Mouse (Mus musculus) layer of hippocampus, adult 18-20 months (tissue): ENCODE data around the gene Diras1. TPM values are rescaled to one million over a fixed set of nuclear protein-coding genes. Genes with fewer than 3 reads are reported as not detected.

Source experiments
- DNase-seq, 2 experiments: peaks; one replicate each; pipeline ENCODE4 v3.0.0; 2022; ENCODE audit warnings: low spot score in 2 of 2
- total RNA-seq, 2 experiments: library from RNA; stranded (reverse); gene quantifications; 2 replicates each; pipeline ENCODE4 v1.2.3; 2021

Gene Diras1
- total RNA-seq, 2 experiments from 2014 or later = 96.6 to 98.2 TPM

GRCm38 (mm10) chr10:80975478-80975877 is 50.0 kb downstream of the Diras1 start:
- DNase-seq = no peak

GRCm38 (mm10) chr10:80973722-80974121 is 51.7 kb downstream of the Diras1 start:
- no peak for DNase-seq

- DNase-seq = no peak
These were observed 53.1 kb downstream of the Diras1 start for GRCm38 (mm10) chr10:80972071-80972987.

- DNase-seq = no peak
These were observed 53.9 kb downstream of the Diras1 start for GRCm38 (mm10) chr10:80971533-80971932.

GRCm38 (mm10) chr10:80970159-80970558 is 55.3 kb downstream of the Diras1 start:
- no peak for DNase-seq

Other genes with a start within 250 kb of the Diras1 start
- gene Sf3a2, start 227.5 kb downstream of the Diras1 start, total RNA-seq = 10 to 100 TPM; 52.3 to 57.3 TPM
- 10 to 100 TPM; 63.3 to 71.2 TPM for gene Plekhj1, start 227.0 kb downstream of the Diras1 start, total RNA-seq
- 1 to 10 TPM; 3.3 to 3.6 TPM for gene Amh, start 220.4 kb downstream of the Diras1 start, total RNA-seq
- gene Jsrp1, start 212.2 kb downstream of the Diras1 start, total RNA-seq = 1 to 10 TPM; 2.2 to 3.0 TPM
- 100 to 1,000 TPM; 518 to 519 TPM for gene Oaz1, start 199.0 kb downstream of the Diras1 start, total RNA-seq
- 10 to 100 TPM; 42.7 to 51.6 TPM for gene Lingo3, start 181.6 kb downstream of the Diras1 start, total RNA-seq
- 10 to 100 TPM; 41.4 to 50.4 TPM for gene Lsm7, start 170.5 kb downstream of the Diras1 start, total RNA-seq
- 10 to 100 TPM; 46.4 to 55.6 TPM for gene Sppl2b, start 170.4 kb downstream of the Diras1 start, total RNA-seq
- gene Tmprss9, start 153.8 kb downstream of the Diras1 start, total RNA-seq = under 1 TPM; 0.40 to 0.56 TPM
- 100 to 1,000 TPM; 136 to 144 TPM for gene Timm13, start 124.7 kb downstream of the Diras1 start, total RNA-seq
- 10 to 100 TPM; 19.5 to 22.3 TPM for gene Lmnb2, start 107.4 kb downstream of the Diras1 start, total RNA-seq
- gene Gadd45b, start 95.6 kb downstream of the Diras1 start, total RNA-seq = 10 to 100 TPM; 24.9 to 28.1 TPM
- gene Gng7, start 10.7 kb downstream of the Diras1 start, total RNA-seq = 100 to 1,000 TPM; 166 to 173 TPM
- 10 to 100 TPM; 62.1 to 64.4 TPM for gene Slc39a3, start 11.8 kb upstream of the Diras1 start, total RNA-seq
- 100 to 1,000 TPM; 180 to 183 TPM for gene Sgta, start 34.5 kb upstream of the Diras1 start, total RNA-seq
- gene Thop1, start 44.4 kb upstream of the Diras1 start, total RNA-seq = 10 to 100 TPM; 50.5 to 50.6 TPM
- gene Creb3l3, start 73.2 kb upstream of the Diras1 start, total RNA-seq = under 1 TPM; 0.57 to 0.63 TPM
- 100 to 1,000 TPM; 130 to 136 TPM for gene Map2k2, start 80.3 kb upstream of the Diras1 start, total RNA-seq
- gene Zbtb7a, start 109.6 kb upstream of the Diras1 start, total RNA-seq = 100 to 1,000 TPM; 122 to 126 TPM
- 10 to 100 TPM; 27.5 to 30.8 TPM for gene Pias4, start 142.3 kb upstream of the Diras1 start, total RNA-seq
- 100 to 1,000 TPM; 907 to 934 TPM for gene Eef2, start 151.0 kb upstream of the Diras1 start, total RNA-seq
- gene Dapk3, start 157.3 kb upstream of the Diras1 start, total RNA-seq = 10 to 100 TPM; 71.9 to 76.4 TPM
- not detected for gene 4930442H23Rik, start 158.2 kb upstream of the Diras1 start, total RNA-seq
- under 1 TPM; 0.23 to 0.27 TPM for gene Nmrk2, start 176.4 kb upstream of the Diras1 start, total RNA-seq
- 100 to 1,000 TPM; 150 to 155 TPM for gene Atcay, start 205.2 kb upstream of the Diras1 start, total RNA-seq
- gene Zfr2, start 207.5 kb upstream of the Diras1 start, total RNA-seq = 10 to 100 TPM; 57.6 to 63.6 TPM
- 100 to 1,000 TPM; 204 to 214 TPM for gene Matk, start 227.3 kb upstream of the Diras1 start, total RNA-seq
- gene Mrpl54, start 241.3 kb upstream of the Diras1 start, total RNA-seq = 10 to 100 TPM; 36.9 to 40.4 TPM
- 10 to 100 TPM; 39.3 to 40.9 TPM for gene Apba3, start 241.3 kb upstream of the Diras1 start, total RNA-seq